Mouse (Mus musculus) olfactory bulb, adult 2 months (tissue): Measurements from ENCODE around the gene Morn2. TPM values are rescaled to one million over a fixed set of nuclear protein-coding genes. Genes with fewer than 3 reads are reported as not detected.

ENCODE experiments used
- H3K27ac ChIP-seq: fragments of 200-500 bp; 2 replicates; pipeline ENCODE4 v1.5.1; 2012; ENCODE audit warnings: low read depth, low read length; ENCODE audit not compliant: insufficient read depth
- H3K4me1 ChIP-seq: fragments of 200-500 bp; 2 replicates; pipeline ENCODE4 v1.6.1; 2012; ENCODE audit warnings: low read length; ENCODE audit not compliant: control insufficient read depth, insufficient read depth
- H3K4me3 ChIP-seq: fragments of 200-500 bp; 2 replicates; pipeline ENCODE4 v1.5.1; 2012; ENCODE audit warnings: mild to moderate bottlenecking, low read depth, low read length, moderate library complexity; ENCODE audit not compliant: insufficient read depth
- CTCF ChIP-seq: fragments of 200-500 bp; IDR thresholded peaks from 2 replicates; pipeline ENCODE4 v1.5.1; 2012; ENCODE audit warnings: low read depth, mild to moderate bottlenecking, low read length, moderate library complexity; ENCODE audit not compliant: insufficient read depth
- POLR2A ChIP-seq: fragments of 200-500 bp; IDR thresholded peaks from 2 replicates; pipeline ENCODE4 v1.6.1; 2012; ENCODE audit warnings: mild to moderate bottlenecking, low read depth, low read length, moderate library complexity; ENCODE audit not compliant: insufficient read depth
- WGBS: fragments of 180-500 bp; shearing (Covaris S2); methylation state at CpG from one replicate; pipeline ENCODE4 v1.1.7; 2018; 5-methylcytosine and 5-hydroxymethylcytosine counted together
- polyA plus RNA-seq: library from polyadenylated mRNA; stranded (reverse); fragments of >200 nt; gene quantifications from 2 replicates; pipeline ENCODE4 v1.2.4, GENCODE M21; 2012; ENCODE audit warnings: low replicate concordance; ENCODE audit not compliant: missing spikeins, insufficient read depth, insufficient read length

The Morn2 gene
- polyA plus RNA-seq, 1 experiment: not detected

DNA sequence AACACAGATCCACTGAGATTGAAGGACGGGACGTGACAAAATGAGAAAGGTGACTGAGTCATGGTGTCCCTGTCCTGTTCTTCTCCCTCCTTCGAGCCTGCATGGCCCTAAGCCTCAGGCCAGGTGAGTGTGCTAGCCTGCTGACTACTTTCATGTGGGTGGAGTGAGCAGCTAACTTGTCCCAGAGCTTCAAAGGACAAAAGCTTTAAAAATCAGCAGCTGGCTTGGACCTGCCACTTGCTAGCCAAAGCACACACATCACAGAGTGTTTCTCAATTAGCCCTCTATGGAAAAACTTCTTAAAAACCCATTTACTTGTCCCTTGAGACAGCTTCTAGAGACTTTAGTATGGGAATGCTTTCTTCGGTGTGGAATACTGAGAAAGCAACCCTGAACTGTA, 22.4 kb downstream of the Morn2 start:
- TF ChIP-seq POLR2A (no peak), CTCF (no peak)
- 66% methylated on average over 4 of the region's 4 CpGs for WGBS
- Histone ChIP-seq H3K27ac (no peak overlapping the region), H3K4me3 (no peak overlapping the region), H3K4me1 (peaks cover 9% of the 10 kb centered on the region)

DNA sequence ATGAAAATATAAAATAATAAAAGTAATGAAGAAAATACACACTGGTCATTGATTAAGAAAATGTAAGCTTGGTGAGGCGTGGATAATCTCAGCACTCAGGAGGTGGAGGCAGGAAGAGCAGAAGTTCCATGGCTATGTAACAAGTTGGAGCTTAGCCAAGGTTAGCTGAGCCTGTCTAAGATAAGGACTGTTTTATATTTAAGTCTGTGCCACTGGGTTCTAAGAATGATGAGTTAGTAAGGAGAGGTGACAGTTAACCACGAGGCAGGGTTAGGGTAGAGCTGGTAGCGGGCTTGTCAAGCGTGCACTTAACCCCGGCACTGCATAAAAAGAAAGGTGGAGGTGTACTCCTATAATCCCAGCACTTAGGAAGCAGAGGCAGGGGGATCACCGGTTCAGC, 32.2 kb downstream of the Morn2 start:
- no peaks in the 10 kb centered on the region for H3K4me1 ChIP-seq
- H3K4me3 ChIP-seq: no peak overlapping the region
- H3K27ac ChIP-seq: no peak overlapping the region
- TF ChIP-seq CTCF: no peak
- WGBS: 93% methylated on average over 6 of the region's 6 CpGs

DNA sequence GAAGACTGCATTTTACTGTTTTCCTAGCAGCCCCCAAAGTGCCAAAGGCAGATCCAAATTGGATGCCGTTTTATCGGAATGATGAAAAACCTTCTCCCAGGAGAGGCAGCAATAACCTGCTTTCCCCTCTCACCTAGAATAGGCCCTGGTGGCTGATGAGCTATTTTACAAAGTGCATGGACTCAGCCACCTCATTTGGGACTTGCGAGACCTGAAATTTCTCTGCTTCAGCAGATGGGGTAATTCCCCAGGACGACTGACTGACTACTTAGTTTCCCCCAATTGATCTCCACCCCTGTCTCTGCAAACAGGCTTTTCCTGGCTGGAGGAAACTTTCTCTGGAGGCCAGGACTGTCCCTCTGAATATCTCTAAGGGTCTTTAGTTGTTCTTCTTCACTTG, 33.0 kb downstream of the Morn2 start:
- Histone ChIP-seq H3K4me1 (no peaks in the 10 kb centered on the region), H3K4me3 (no peak overlapping the region), H3K27ac (no peak overlapping the region)
- WGBS: 82% methylated on average over 4 of the region's 4 CpGs
- TF ChIP-seq POLR2A (no peak), CTCF (no peak)

DNA sequence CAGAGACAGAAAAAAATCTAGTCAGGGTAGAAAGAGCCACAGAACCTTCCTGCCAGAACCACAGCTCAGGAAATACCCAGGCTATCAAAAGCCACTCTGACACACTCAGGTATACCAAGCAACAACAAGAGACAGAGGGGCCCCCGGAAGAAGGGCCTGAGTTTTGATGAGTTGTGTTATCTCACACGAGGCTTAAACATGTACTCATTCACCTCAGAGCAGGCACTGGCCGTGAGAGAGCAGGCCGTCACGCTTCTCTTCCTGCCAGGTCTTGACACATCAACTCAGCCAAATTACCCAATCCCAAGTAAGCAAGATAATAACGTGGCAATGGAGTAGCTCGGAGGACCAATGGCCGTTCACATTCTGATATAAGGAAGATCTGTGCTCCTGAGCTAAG, 33.7 kb downstream of the Morn2 start:
- H3K4me3 ChIP-seq: no peak overlapping the region
- H3K27ac ChIP-seq: no peak overlapping the region
- H3K4me1 ChIP-seq: no peaks in the 10 kb centered on the region
- WGBS: 83% methylated on average over 8 of the region's 8 CpGs
- TF ChIP-seq POLR2A (no peak), CTCF (no peak)

DNA sequence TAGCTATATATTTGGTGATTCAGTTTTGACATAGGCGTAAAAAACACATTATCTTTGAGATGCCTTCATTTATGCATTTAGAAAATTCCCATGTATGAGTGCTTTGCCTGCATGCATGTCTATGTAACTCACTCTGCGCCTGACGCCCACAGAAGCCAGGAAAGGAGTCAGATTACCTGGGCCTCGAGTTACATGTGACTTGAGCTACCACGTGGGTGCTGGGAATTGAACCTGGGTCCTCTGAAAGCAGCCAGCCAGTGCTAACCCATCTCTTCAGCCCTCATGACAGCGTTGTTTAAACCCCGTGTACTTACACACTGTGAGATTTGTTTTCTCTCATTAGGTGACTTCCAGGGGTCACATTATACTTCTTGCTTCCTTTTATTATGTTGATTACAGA, 34.5 kb downstream of the Morn2 start:
- 85% methylated on average over 7 of the region's 7 CpGs for WGBS
- Histone ChIP-seq H3K27ac (no peak overlapping the region), H3K4me1 (no peaks in the 10 kb centered on the region), H3K4me3 (no peak overlapping the region)
- no peak for TF ChIP-seq POLR2A
- TF ChIP-seq CTCF: no peak

DNA sequence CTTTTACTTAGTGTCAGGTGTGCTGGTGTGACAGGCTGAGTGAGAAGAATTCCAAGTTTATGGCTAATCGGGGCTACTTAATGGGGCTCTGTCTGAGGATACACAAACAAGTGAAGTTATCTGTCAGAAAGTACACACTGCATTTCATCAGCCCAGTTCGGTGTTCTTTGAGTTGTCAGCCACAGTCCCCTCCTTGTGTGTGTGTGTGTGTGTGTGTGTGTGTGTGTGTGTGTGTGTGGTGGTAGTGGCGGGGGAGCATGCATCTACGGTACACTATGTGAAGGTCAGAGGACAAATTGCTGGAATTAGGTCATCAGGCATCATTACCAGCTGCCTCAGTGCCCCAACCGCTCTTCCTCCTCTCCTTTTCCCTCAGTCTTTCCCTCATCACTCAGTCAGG, 35.5 kb downstream of the Morn2 start:
- no peak overlapping the region for H3K4me3 ChIP-seq
- WGBS: 87% methylated on average over 5 of the region's 5 CpGs

DNA sequence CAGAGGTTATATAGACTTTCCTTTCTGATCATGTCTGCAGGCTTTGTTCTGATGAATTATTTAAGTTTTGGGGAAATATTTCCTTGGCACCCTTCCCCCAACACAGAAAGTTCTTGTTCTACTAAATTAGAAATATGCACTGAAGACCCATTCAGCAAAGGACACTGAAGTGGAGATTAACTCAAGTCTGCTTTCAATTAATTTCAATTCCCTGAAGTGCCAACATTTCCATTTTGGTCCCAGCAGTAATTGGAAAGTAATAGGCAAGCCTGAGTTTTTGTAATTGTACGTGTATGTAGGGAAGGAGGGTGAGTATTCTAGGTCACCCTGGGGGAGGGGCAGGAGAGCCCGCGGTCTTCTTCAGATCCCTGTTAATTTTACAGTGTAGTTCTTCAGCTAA, 36.4 kb downstream of the Morn2 start:
- H3K27ac ChIP-seq: no peak overlapping the region
- TF ChIP-seq POLR2A: no peak
- no peak for TF ChIP-seq CTCF
- WGBS: 73% methylated on average over 3 of the region's 3 CpGs
- no peaks in the 10 kb centered on the region for H3K4me1 ChIP-seq
- H3K4me3 ChIP-seq: no peak overlapping the region

More for the DNA sequence above, 35.5 kb downstream of the Morn2 start:
- no peaks in the 10 kb centered on the region for H3K4me1 ChIP-seq
- no peak overlapping the region for H3K27ac ChIP-seq
- TF ChIP-seq POLR2A (no peak), CTCF (no peak)

DNA sequence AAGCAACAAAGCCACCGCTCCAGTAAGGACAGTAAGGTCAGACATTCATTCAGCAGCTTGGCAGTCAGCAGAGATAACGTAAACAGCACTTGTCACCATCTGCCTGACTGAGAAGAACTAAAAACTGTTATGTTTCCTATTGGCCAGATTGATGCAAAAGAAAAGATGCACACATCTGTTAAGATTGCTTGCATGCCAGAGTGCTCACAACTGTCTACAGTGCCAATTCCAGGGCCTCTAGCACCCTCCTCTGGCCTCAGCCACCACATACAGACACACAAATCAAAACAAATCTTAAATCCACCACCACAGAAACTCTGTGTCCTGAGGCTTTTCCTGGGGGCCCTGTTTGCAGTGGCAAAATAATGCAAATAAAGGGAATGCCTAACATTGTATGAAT, 42.4 kb downstream of the Morn2 start:
- H3K4me3 ChIP-seq: no peak overlapping the region
- no peaks in the 10 kb centered on the region for H3K4me1 ChIP-seq
- TF ChIP-seq POLR2A: no peak
- TF ChIP-seq CTCF: no peak
- no peak overlapping the region for H3K27ac ChIP-seq
- 84% methylated on average over 2 of the region's 2 CpGs for WGBS

DNA sequence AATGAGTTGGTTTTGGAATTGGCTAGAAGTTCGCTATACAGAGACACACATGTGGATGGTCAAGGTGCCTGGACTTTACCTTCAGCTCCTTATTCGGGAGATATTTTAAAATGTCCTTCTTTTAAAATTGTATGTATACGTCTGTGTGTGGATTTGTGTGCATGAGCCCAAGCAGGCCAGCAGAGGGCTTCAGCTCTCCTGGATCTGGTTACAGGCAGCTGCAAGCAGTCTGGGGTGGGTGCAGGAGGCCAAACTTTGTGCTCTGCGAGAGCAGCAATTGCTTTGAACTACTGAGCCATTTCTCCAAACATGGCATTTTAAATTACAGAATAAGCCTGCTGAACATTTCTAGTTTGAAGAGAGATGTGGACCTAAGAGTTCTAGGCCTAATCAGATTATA, 55.3 kb downstream of the Morn2 start:
- H3K4me3 ChIP-seq: no peak overlapping the region
- no peak for TF ChIP-seq POLR2A
- TF ChIP-seq CTCF: no peak
- H3K27ac ChIP-seq: no peak overlapping the region
- WGBS: 70% methylated on average over 4 of the region's 4 CpGs
- H3K4me1 ChIP-seq: peaks cover 11% of the 10 kb centered on the region

DNA sequence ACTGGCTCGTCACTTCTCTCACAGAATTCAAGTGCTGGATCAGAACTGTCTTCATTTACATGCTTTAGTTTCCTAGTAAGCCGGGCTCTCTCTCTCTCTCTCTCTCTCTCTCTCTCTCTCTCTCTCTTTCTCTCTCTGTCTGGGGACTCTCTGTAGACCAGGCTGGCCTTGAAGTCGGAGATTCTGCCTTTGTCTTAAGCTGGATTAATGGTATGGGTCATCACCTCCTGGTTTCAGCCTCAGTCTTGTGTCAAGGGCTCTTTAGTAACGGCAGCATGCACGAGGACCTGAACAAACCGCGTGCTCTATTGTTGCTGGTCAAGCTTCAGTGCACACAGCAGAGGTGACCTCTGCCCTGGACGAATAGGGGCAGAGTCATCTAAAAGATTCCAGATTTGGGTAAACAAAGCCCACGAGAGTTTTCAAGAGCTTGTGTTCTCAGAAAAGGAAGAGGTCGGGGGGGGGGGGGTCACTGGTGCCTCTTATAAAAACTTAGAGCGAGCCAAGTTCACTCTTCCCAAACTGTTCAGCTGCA, 56.7 kb downstream of the Morn2 start:
- Histone ChIP-seq H3K27ac (peak overlapping the region; percentile 67; the same call in 1 of the 2 replicates), H3K4me1 (peaks cover 11% of the 10 kb centered on the region), H3K4me3 (no peak overlapping the region)
- no peak for TF ChIP-seq CTCF
- no peak for TF ChIP-seq POLR2A
- WGBS: 40% methylated on average over 11 of the region's 11 CpGs

Other genes starting within 250 kb of the Morn2 start
- not detected in 2 replicates for gene Hnrnpll, start 227.9 kb upstream of the Morn2 start, polyA plus RNA-seq
- gene Galm, start 162.7 kb upstream of the Morn2 start, polyA plus RNA-seq: not detected in 2 replicates
- gene Srsf7, start 82.9 kb upstream of the Morn2 start, polyA plus RNA-seq: not detected in 2 replicates
- gene Ttc39d, start 82.7 kb upstream of the Morn2 start, polyA plus RNA-seq: not detected in 2 replicates
- not detected in 2 replicates for gene Gemin6, start 65.8 kb upstream of the Morn2 start, polyA plus RNA-seq
- not detected in 2 replicates for gene Dhx57, start 273 bp downstream of the Morn2 start, polyA plus RNA-seq
- not detected in 2 replicates for gene Arhgef33, start 17.2 kb downstream of the Morn2 start, polyA plus RNA-seq
- not detected in 2 replicates for gene Gm10190, start 83.3 kb downstream of the Morn2 start, polyA plus RNA-seq
- not detected in 2 replicates for gene Sos1, start 190.2 kb downstream of the Morn2 start, polyA plus RNA-seq